In genomic region chr8:13254019-13254418, GRCm38 (mm10) we compare ENCODE assay signal across 8 mouse cellular contexts. TPM values are rescaled to one million over a fixed set of nuclear protein-coding genes. Genes with fewer than 3 reads are reported as not detected.
DNase-seq lines count a peak whose midpoint lies in the region; ATAC-seq lines count a peak whose summit lies in the region.

TSS of gene Adprhl1 (minus strand) at chr8:13254162.

- ATAC-seq in frontal cortex, adult (ENCODE audit: low TSS enrichment) = peak; percentile 91
- ATAC-seq in hematopoietic stem cell, adult 5-6 weeks (replicated peaks in 1 of 2; ENCODE audit: insufficient read depth in 1 of 2, low FRiP score in 2 of 2, low TSS enrichment in 1 of 2, low read depth in 1 of 2, poor library complexity in 2 of 2, severe bottlenecking in 2 of 2) = peak; percentile 69 to 85

- DNase-seq in Muller cell, postnatal 12 days (ENCODE audit: inconsistent ontology term) = peak; percentile 14
- DNase-seq in cerebellum, adult 8-10 months = peak; percentile 59
- peak; percentile 83 for DNase-seq in layer of hippocampus, adult 9-11 months
- peak; percentile 82 for DNase-seq in lung, postnatal 10 days
- peak; percentile 65 for DNase-seq in retina, adult 2 months (ENCODE audit: low read depth, low spot score)
- peak; percentile 62 for DNase-seq in thymus, postnatal 25 days

RNA-seq across cellular contexts. Expression of gene Adprhl1, which starts in this region (rescaled TPM):
- total RNA-seq in hematopoietic stem cell, adult 5-6 weeks (2017) = not detected in 2 replicates

Comparison
In these comparisons a context has a peak if more than half of its experiments do, and no peak if none do; other contexts are left out.
1. Peak in every context shown above with its lines: DNase-seq and ATAC-seq.
2. Peak in ATAC-seq in hematopoietic stem cell, adult 5-6 weeks; RNA of the gene not detected or under 1 TPM.
3. DNase-seq: peak in every context shown above with its lines; median percentile 83 in layer of hippocampus, adult 9-11 months; 82 in lung, postnatal 10 days; 65 in retina, adult 2 months; 62 in thymus, postnatal 25 days; 59 in cerebellum, adult 8-10 months; 14 in Muller cell, postnatal 12 days.